Mouse (Mus musculus): ENCODE data around the gene Bcl9.

- TF ChIP-seq CTCF (IDR thresholded peaks at IDR 0.05; ENCODE audit: insufficient read depth, low read length) (no peak), POLR2A (IDR thresholded peaks at IDR 0.05; ENCODE audit: borderline replicate concordance, extremely low read depth, low read depth, low read length) (no peak)
These were observed 83.8 kb downstream of the Bcl9 start for GRCm38 (mm10) chr3:97213871-97214270.
